Mouse (Mus musculus): ENCODE measurements at regions not wholly inside any gene's neighbourhood (a gene's known extent, or its start where the extent isn't known, plus 50 kb on each side); places are given as distances from the start of the nearest gene placed in this dataset.

DNA sequence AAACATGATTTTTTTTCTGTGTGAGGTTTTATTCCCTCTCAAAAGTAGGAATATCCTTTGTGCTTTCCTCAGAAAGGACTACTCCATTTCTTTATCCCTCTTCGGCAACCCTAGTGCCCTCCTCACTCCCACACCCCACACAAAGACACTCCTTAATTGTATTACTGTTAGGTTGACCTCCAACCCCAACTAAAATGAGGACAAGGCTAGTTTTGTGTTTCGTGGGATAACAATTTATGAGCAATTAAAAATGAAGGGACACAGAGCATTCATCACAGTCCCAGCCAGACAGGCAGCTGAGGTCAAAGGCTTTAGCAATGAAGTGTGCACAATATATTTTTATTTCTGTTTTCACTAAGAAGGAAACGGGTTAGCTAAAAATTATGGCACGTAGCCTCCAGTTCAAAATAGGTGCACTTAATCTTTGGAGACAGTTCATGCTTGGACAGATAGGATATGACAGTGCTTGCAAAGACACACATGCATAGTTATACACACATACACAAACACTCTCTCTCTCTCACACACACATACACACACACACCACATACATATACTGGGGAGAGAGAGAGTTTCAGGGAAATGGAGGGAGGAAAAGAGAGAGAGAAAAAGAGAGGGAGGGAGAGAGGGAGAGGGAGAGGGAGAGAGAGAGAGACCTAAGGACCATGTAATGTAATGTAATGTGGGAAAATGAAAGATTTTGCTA is 498.8 kb upstream of the Pou3f2 start:
- no peak for TF ChIP-seq CTCF (IDR thresholded peaks at IDR 0.05; ENCODE audit: borderline replicate concordance, insufficient read depth, low read depth, low read length)
- no peaks in the 10 kb centered on the region for H3K4me1 ChIP-seq (ENCODE audit: control insufficient read depth, insufficient read depth, low read length)
- 31% methylated on average over 4 of the region's 4 CpGs for WGBS
- H3K27me3 ChIP-seq (ENCODE audit: control insufficient read depth, insufficient read depth, low read length), result no peaks in the 10 kb centered on the region
- no peak for DNase-seq
- H3K4me3 ChIP-seq (replicated peaks; ENCODE audit: insufficient read depth, low read depth, low read length), result no peak overlapping the region
- no peak overlapping the region for H3K27ac ChIP-seq (ENCODE audit: insufficient read depth, low read length)

DNA sequence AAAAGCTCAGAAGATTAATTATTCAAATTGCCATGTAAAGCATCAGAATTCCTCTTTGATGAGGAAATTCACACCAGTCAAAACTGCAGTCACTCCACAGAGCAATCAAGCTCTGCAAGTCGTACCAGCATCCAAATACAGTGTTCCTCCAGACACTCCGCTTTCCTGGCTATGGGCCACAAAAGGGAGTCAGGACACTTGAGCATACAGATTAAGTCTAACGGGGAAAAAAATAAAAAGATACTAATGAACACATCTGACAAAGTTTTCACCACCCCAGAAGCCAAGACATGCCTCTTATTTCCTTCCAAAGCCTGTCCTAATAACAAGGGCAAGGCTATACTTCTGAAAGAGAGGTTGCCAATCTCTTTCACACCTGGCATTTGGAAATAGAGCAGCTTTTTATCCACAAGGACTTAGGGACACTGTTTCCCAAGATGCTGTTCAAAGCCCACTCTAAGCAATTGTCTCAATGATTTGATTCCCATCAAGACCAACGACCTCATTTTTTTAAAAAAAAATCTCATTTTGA is 485.5 kb upstream of the Pou3f2 start:
- no peak overlapping the region for H3K4me3 ChIP-seq (replicated peaks; ENCODE audit: insufficient read depth, low read depth, low read length)
- H3K4me1 ChIP-seq (ENCODE audit: control insufficient read depth, insufficient read depth, low read length), result no peaks in the 10 kb centered on the region
- 23% methylated on average over 4 of the region's 4 CpGs for WGBS
- no peak overlapping the region for H3K27ac ChIP-seq (ENCODE audit: insufficient read depth, low read length)
- no peak for DNase-seq
- TF ChIP-seq CTCF (IDR thresholded peaks at IDR 0.05; ENCODE audit: borderline replicate concordance, insufficient read depth, low read depth, low read length) (no peak), POLR2A (IDR thresholded peaks at IDR 0.05; ENCODE audit: borderline replicate concordance, insufficient read depth, low read length) (no peak)
- H3K27me3 ChIP-seq (ENCODE audit: control insufficient read depth, insufficient read depth, low read length), result no peaks in the 10 kb centered on the region

DNA sequence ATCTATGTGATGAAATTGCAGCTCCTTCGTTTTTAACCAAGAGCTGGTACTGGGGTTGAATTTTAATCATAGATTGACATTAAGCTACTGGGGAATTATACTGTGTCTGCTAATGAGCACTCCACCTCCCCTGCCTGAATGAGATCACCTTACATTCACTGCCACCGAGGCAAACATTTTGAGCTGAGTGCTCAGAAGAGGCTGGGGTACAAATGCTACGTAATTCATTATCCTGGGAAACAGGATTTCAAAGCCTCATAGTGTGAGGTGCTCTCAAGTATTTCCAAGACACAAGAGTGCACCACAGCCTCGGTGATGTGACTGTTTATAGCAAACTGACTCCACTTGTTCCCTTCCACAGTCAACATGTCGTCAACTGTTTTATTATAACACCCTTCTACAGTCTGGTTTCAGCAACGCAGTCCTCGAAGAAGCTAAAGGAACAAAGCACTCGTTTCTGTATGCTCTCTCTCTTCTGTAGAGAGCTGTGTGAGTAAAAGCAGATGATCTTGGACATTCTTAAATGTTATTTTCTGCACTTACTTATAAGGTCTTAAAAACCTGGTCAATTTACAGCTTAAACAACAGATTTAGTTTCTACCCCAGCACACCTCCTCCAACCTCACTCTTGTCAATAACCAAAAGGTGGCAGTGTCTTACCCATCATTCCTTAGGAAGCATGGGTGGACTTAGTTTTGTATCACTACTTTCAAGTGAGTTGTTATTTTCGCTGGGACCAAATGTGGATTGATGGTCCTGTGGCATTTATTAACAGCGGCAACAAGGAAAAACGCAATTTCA is 484.8 kb upstream of the Pou3f2 start:
- no peaks in the 10 kb centered on the region for H3K4me1 ChIP-seq (ENCODE audit: control insufficient read depth, insufficient read depth, low read length)
- no peaks in the 10 kb centered on the region for H3K27me3 ChIP-seq (ENCODE audit: control insufficient read depth, insufficient read depth, low read length)
- no peak for DNase-seq
- H3K27ac ChIP-seq (ENCODE audit: insufficient read depth, low read length), result no peak overlapping the region
- no peak for TF ChIP-seq POLR2A (IDR thresholded peaks at IDR 0.05; ENCODE audit: borderline replicate concordance, insufficient read depth, low read length)
- TF ChIP-seq CTCF (IDR thresholded peaks at IDR 0.05; ENCODE audit: borderline replicate concordance, insufficient read depth, low read depth, low read length), result no peak
- H3K4me3 ChIP-seq (replicated peaks; ENCODE audit: insufficient read depth, low read depth, low read length), result no peak overlapping the region
- WGBS, result 64% methylated on average over 11 of the region's 11 CpGs

- WGBS, result 22% methylated on average over 2 of the region's 2 CpGs
- Histone ChIP-seq H3K27ac (ENCODE audit: insufficient read depth, low read length) (no peak overlapping the region), H3K27me3 (ENCODE audit: control insufficient read depth, insufficient read depth, low read length) (no peaks in the 10 kb centered on the region), H3K4me1 (ENCODE audit: control insufficient read depth, insufficient read depth, low read length) (no peaks in the 10 kb centered on the region), H3K4me3 (replicated peaks; ENCODE audit: insufficient read depth, low read depth, low read length) (no peak overlapping the region)
- DNase-seq, result no peak
- no peak for TF ChIP-seq CTCF (IDR thresholded peaks at IDR 0.05; ENCODE audit: borderline replicate concordance, insufficient read depth, low read depth, low read length)
Measured at GRCm38 (mm10) chr4:22971127-22971526, 483.0 kb upstream of the Pou3f2 start.

DNA sequence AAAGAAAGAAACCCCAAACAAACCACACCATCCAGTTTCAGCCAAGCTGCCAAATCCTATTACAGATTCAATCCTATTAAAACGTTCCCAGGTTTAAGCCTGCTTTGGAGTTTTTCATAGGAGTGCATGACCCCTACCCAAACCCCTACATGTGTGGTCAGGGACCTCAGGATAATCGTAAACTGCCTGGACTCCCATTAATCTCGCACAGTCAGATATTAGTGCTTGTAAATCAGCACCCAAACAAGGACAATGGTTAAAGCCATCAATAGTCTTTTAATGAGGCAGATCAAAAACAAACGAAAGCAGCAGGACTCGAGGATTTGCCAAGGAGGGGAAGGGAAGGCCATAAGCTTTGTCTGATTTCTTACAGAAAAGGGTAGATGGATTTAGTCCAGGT is 482.3 kb upstream of the Pou3f2 start:
- H3K4me1 ChIP-seq (ENCODE audit: control insufficient read depth, insufficient read depth, low read length), result no peaks in the 10 kb centered on the region
- TF ChIP-seq POLR2A (IDR thresholded peaks at IDR 0.05; ENCODE audit: borderline replicate concordance, insufficient read depth, low read length) (no peak), CTCF (IDR thresholded peaks at IDR 0.05; ENCODE audit: borderline replicate concordance, insufficient read depth, low read depth, low read length) (no peak)
- DNase-seq, result no peak
- no peak overlapping the region for H3K27ac ChIP-seq (ENCODE audit: insufficient read depth, low read length)
- no peaks in the 10 kb centered on the region for H3K27me3 ChIP-seq (ENCODE audit: control insufficient read depth, insufficient read depth, low read length)
- no peak overlapping the region for H3K4me3 ChIP-seq (replicated peaks; ENCODE audit: insufficient read depth, low read depth, low read length)
- 6% methylated on average over 5 of the region's 5 CpGs for WGBS

- TF ChIP-seq CTCF (IDR thresholded peaks at IDR 0.05; ENCODE audit: borderline replicate concordance, insufficient read depth, low read depth, low read length), result no peak
- no peak for TF ChIP-seq POLR2A (IDR thresholded peaks at IDR 0.05; ENCODE audit: borderline replicate concordance, insufficient read depth, low read length)
- no peak for DNase-seq
- no peak overlapping the region for H3K4me3 ChIP-seq (replicated peaks; ENCODE audit: insufficient read depth, low read depth, low read length)
- no peak overlapping the region for H3K27ac ChIP-seq (ENCODE audit: insufficient read depth, low read length)
- H3K27me3 ChIP-seq (ENCODE audit: control insufficient read depth, insufficient read depth, low read length), result no peaks in the 10 kb centered on the region; the same call in 1 of the 2 replicates
- WGBS, result 45% methylated on average over 1 of the region's 1 CpGs
- no peaks in the 10 kb centered on the region for H3K4me1 ChIP-seq (ENCODE audit: control insufficient read depth, insufficient read depth, low read length)
Measured at GRCm38 (mm10) chr4:22949422-22949821, 461.3 kb upstream of the Pou3f2 start.

DNA sequence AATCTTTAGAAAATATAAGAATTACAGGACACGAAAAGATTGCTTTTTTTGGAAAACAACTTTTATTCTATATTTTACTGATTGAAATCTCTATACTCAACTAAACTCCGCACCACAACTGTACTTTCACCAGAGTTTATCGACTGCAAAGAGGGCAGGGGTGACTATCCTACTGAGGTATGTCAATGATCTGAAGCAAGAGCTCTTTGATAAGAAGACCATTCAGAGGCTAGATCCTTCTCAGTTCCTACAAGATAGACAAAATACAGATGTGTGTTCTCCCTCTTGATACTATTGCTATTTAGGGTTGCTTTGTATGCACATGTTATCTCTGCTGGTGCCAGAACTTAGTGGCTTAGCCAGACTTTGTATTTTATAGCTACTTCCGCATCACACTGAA is 460.7 kb upstream of the Pou3f2 start:
- 93% methylated on average over 4 of the region's 4 CpGs for WGBS

More for the DNA sequence above, 460.7 kb upstream of the Pou3f2 start:
- no peak for DNase-seq
- no peaks in the 10 kb centered on the region for H3K4me1 ChIP-seq (ENCODE audit: control insufficient read depth, insufficient read depth, low read length)
- no peak overlapping the region for H3K4me3 ChIP-seq (replicated peaks; ENCODE audit: insufficient read depth, low read depth, low read length)
- TF ChIP-seq CTCF (IDR thresholded peaks at IDR 0.05; ENCODE audit: borderline replicate concordance, insufficient read depth, low read depth, low read length) (no peak), POLR2A (IDR thresholded peaks at IDR 0.05; ENCODE audit: borderline replicate concordance, insufficient read depth, low read length) (no peak)
- H3K27ac ChIP-seq (ENCODE audit: insufficient read depth, low read length), result no peak overlapping the region
- no peaks in the 10 kb centered on the region; the same call in 1 of the 2 replicates for H3K27me3 ChIP-seq (ENCODE audit: control insufficient read depth, insufficient read depth, low read length)

Measured in cerebellum, adult 2 months (tissue).